Mouse (Mus musculus): ENCODE data around the gene Cyp8b1.
A peak's percentile ranks its signal among the peaks of the same experiment; 100 is the strongest.

Gene Cyp8b1

GRCm38 (mm10) chr9:121916102-121916501 is at the start of gene Cyp8b1:
Gene Cyp8b1 (minus strand): TSS chr9:121916305.
- no peak for DNase-seq

- no peak for DNase-seq
These were observed 48.8 kb upstream of the Cyp8b1 start for GRCm38 (mm10) chr9:121964941-121965340.

GRCm38 (mm10) chr9:121959966-121960635 is 44.0 kb upstream of the Cyp8b1 start:
- no peak for DNase-seq

- no peak for DNase-seq
These were observed 36.5 kb upstream of the Cyp8b1 start for GRCm38 (mm10) chr9:121952596-121952995.

- no peak for DNase-seq
These were observed 35.0 kb upstream of the Cyp8b1 start for GRCm38 (mm10) chr9:121951114-121951423.

GRCm38 (mm10) chr9:121950418-121951113 is 34.5 kb upstream of the Cyp8b1 start, which contains the start of gene Fam198a:
Gene Fam198a (plus strand): TSS chr9:121950988.
- no peak for DNase-seq

GRCm38 (mm10) chr9:121948431-121948830 is 32.3 kb upstream of the Cyp8b1 start:
- no peak for DNase-seq

- DNase-seq: peak; percentile 15
These were observed 31.7 kb upstream of the Cyp8b1 start for GRCm38 (mm10) chr9:121947784-121948183.

- DNase-seq: no peak
These were observed 27.5 kb upstream of the Cyp8b1 start for GRCm38 (mm10) chr9:121943628-121944027.

- DNase-seq: no peak
These were observed 26.9 kb upstream of the Cyp8b1 start for GRCm38 (mm10) chr9:121943005-121943404.

- no peak for DNase-seq
These were observed 21.8 kb upstream of the Cyp8b1 start for GRCm38 (mm10) chr9:121937944-121938355.

GRCm38 (mm10) chr9:121937451-121937864 is 21.4 kb upstream of the Cyp8b1 start:
- DNase-seq: peak; percentile 38

GRCm38 (mm10) chr9:121936952-121937351 is 20.8 kb upstream of the Cyp8b1 start:
- no peak for DNase-seq

GRCm38 (mm10) chr9:121934856-121935255 is 18.8 kb upstream of the Cyp8b1 start:
- DNase-seq: no peak

GRCm38 (mm10) chr9:121928498-121928897 is 12.4 kb upstream of the Cyp8b1 start:
- DNase-seq: peak; percentile 58

- DNase-seq: no peak
These were observed 11.6 kb upstream of the Cyp8b1 start for GRCm38 (mm10) chr9:121927721-121928120.

- no peak for DNase-seq
These were observed 10.7 kb upstream of the Cyp8b1 start for GRCm38 (mm10) chr9:121926634-121927405.

GRCm38 (mm10) chr9:121925959-121926358 is 9.9 kb upstream of the Cyp8b1 start:
- DNase-seq: no peak

GRCm38 (mm10) chr9:121924901-121925560 is 8.9 kb upstream of the Cyp8b1 start:
- DNase-seq: no peak

- no peak for DNase-seq
These were observed 7.8 kb upstream of the Cyp8b1 start for GRCm38 (mm10) chr9:121923906-121924305.

GRCm38 (mm10) chr9:121923443-121923842 is 7.3 kb upstream of the Cyp8b1 start:
- no peak for DNase-seq

GRCm38 (mm10) chr9:121919027-121919501 is 3.0 kb upstream of the Cyp8b1 start:
- no peak for DNase-seq

- DNase-seq: no peak
These were observed 1.0 kb downstream of the Cyp8b1 start for GRCm38 (mm10) chr9:121915056-121915455.

Measured in thymus, postnatal 25 days (tissue).